Mouse (Mus musculus) heart, adult 2 months (tissue): ENCODE measurements around the gene Psmb10.

Experiments
- EP300 ChIP-seq: fragments of 200-500 bp; IDR thresholded peaks from 2 replicates; pipeline ENCODE4 v1.6.1; 2011; ENCODE audit warnings: low read depth, low read length, control low read depth; ENCODE audit not compliant: insufficient read depth
- POLR2A ChIP-seq: fragments of 200-500 bp; IDR thresholded peaks from 2 replicates; pipeline ENCODE4 v1.6.1; 2011; ENCODE audit warnings: mild to moderate bottlenecking, low read depth, low read length, control low read depth; ENCODE audit not compliant: insufficient read depth

- TF ChIP-seq POLR2A = no peak
- 0 out of 2 replicates have a peak, but pooled peaks have one; percentile 58 for TF ChIP-seq EP300
Measured at GRCm38 (mm10) chr8:105957813-105958212, 19.6 kb upstream of the Psmb10 start.
